In the genomic region with DNA sequence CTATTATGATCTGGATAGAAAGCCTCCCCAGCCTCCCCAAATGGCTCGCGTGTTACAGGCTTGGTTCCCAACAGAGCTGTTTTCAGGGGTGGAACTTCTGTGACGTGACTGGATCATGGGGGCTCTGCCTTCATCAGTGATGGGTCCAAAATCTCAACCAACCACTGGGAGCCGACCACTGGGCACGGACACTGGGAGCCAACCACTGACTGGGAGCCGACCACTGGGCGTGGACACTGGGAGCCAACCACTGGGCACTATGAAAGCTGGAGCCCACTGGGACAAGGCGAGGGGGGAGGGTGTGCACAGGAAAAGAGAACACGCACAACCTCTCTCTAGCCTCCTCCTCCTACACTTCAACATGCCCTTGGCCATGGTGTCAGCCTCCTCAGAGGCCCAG, we compare ENCODE assay signal across 32 mouse cellular contexts. TPM values are rescaled to one million over a fixed set of nuclear protein-coding genes. Genes with fewer than 3 reads are reported as not detected.
A peak's percentile ranks its signal among the peaks of the same experiment; 100 is the strongest.
DNase-seq lines count a peak whose midpoint lies in the region; ATAC-seq and TF ChIP-seq lines count a peak whose summit lies in the region.
"Had no signal": no experiment of that assay in that cellular context is flagged by ENCODE, and none has a peak within 500 bp of the region (broad histone marks: within the 10 kb centered on the region; RNA-seq: fewer than 3 reads in every experiment).

No protein-coding gene starts in this region.

- intact Hi-C loops in gastrocnemius, adult 2 months (cut with DNase I), result no loop called here

- H3K9ac ChIP-seq in heart, embryonic 15.5 days, result no peak overlapping the region
- no peak overlapping the region for H3K9ac ChIP-seq in liver, embryonic 11.5 days (ENCODE audit: low read depth, low read length)
- H3K9ac ChIP-seq: embryonic facial prominence, embryonic 13.5 days; forebrain, embryonic 12.5 days; forebrain, embryonic 15.5 days; heart, embryonic 12.5 days; hindbrain, embryonic 13.5 days; intestine, embryonic 15.5 days had no signal

- TF ChIP-seq CTCF in layer of hippocampus, adult 2 months (conservative IDR thresholded peaks at IDR 0.05), result no peak
- TF ChIP-seq CTCF in E14TG2a.4 (conservative IDR thresholded peaks at IDR 0.05; ENCODE audit: low read length), result no peak
- TF ChIP-seq CTCF in gastrocnemius, adult 2 months (IDR thresholded peaks at IDR 0.05), result no peak

- DNase-seq in heart, adult 18-20 months, result no peak
- no peak for DNase-seq in layer of hippocampus, adult 2 months (ENCODE audit: low spot score in 2 of 2)
- DNase-seq in layer of hippocampus, postnatal 14 days (ENCODE audit: low spot score in 2 of 2), result no peak
- DNase-seq in ES-CJ7 (ENCODE audit: low read depth, low spot score), result peak; percentile 69
- DNase-seq in gastrocnemius, adult 2 months, result no peak
- DNase-seq in liver, embryonic 11.5 days (ENCODE audit: low spot score), result no peak
- DNase-seq: adrenal gland, adult 8-10 months; adrenal gland, postnatal 25 days; cerebellum, adult 11-12 months; cerebellum, adult 8-10 months; cerebellum, postnatal 10 days; cerebellum, postnatal 36 days; embryo, embryonic 11 days; gastrocnemius, postnatal 25 days; heart, postnatal 36 days had no signal

- 0 out of 2 replicates have a peak, but pooled peaks have one; percentile 10 for ATAC-seq in heart, embryonic 15.5 days (replicated peaks; ENCODE audit: insufficient number of reproducible peaks, insufficient read depth, low FRiP score, low read depth)
- ATAC-seq in liver, embryonic 11.5 days (replicated peaks; ENCODE audit: low FRiP score), result no peak
- ATAC-seq: activated CD4-positive, CD25-positive, alpha-beta regulatory T cell, adult 4 months; CD4-positive, CD25-positive, alpha-beta regulatory T cell, adult 4 months; forebrain, embryonic 15.5 days; hindbrain, embryonic 16.5 days; intestine, embryonic 15.5 days; Patski had no signal

- 89% methylated on average over 9 of the region's 9 CpGs for WGBS in heart, embryonic 15.5 days
- 94% methylated on average over 9 of the region's 9 CpGs for WGBS in liver, embryonic 11.5 days

- H3K4me1 ChIP-seq in heart, embryonic 15.5 days (replicated peaks), result peaks cover 12% of the 10 kb centered on the region
- H3K4me1 ChIP-seq in E14TG2a.4 (replicated peaks; ENCODE audit: low read depth, low read length), result peaks cover 31% of the 10 kb centered on the region
- H3K4me1 ChIP-seq in liver, embryonic 11.5 days (replicated peaks; ENCODE audit: control insufficient read depth, insufficient read depth, low read length), result 0 out of 2 replicates have a peak, but pooled peaks cover 3% of the 10 kb centered on the region
- H3K4me1 ChIP-seq: embryonic facial prominence, embryonic 10.5 days; forebrain, embryonic 12.5 days; forebrain, embryonic 15.5 days; hindbrain, embryonic 10.5 days; hindbrain, embryonic 13.5 days; intestine, embryonic 15.5 days had no signal

- no peak overlapping the region for H3K27ac ChIP-seq in heart, embryonic 15.5 days
- H3K27ac ChIP-seq in layer of hippocampus, adult 2 months, result peak overlapping the region; percentile 39; the same call in 1 of the 2 replicates
- H3K27ac ChIP-seq in gastrocnemius, adult 2 months, result no peak overlapping the region
- no peak overlapping the region for H3K27ac ChIP-seq in liver, embryonic 11.5 days (ENCODE audit: low read depth, low read length)
- H3K27ac ChIP-seq: embryonic facial prominence, embryonic 10.5 days; embryonic facial prominence, embryonic 13.5 days; forebrain, embryonic 12.5 days; forebrain, embryonic 15.5 days; hindbrain, embryonic 10.5 days; hindbrain, embryonic 13.5 days; intestine, embryonic 15.5 days had no signal

- no peaks in the 10 kb centered on the region for H3K9me3 ChIP-seq in heart, embryonic 15.5 days (replicated peaks)
- no peaks in the 10 kb centered on the region for H3K9me3 ChIP-seq in E14TG2a.4 (ENCODE audit: low read length)
- H3K9me3 ChIP-seq in liver, embryonic 11.5 days (ENCODE audit: control insufficient read depth, low read length), result no peaks in the 10 kb centered on the region
- H3K9me3 ChIP-seq: embryonic facial prominence, embryonic 10.5 days; embryonic facial prominence, embryonic 13.5 days; forebrain, embryonic 12.5 days; forebrain, embryonic 15.5 days; G1E; hindbrain, embryonic 13.5 days; intestine, embryonic 15.5 days had no signal

- no peaks in the 10 kb centered on the region for H3K27me3 ChIP-seq in heart, embryonic 15.5 days
- no peaks in the 10 kb centered on the region for H3K27me3 ChIP-seq in E14TG2a.4 (ENCODE audit: insufficient read depth, low read length)
- H3K27me3 ChIP-seq in liver, embryonic 11.5 days (replicated peaks; ENCODE audit: control insufficient read depth, insufficient read depth, low read length), result no peaks in the 10 kb centered on the region
- H3K27me3 ChIP-seq: embryonic facial prominence, embryonic 13.5 days; forebrain, embryonic 12.5 days; forebrain, embryonic 15.5 days; heart, embryonic 12.5 days; hindbrain, embryonic 13.5 days; intestine, embryonic 15.5 days; Patski had no signal

- no peak overlapping the region for H3K4me3 ChIP-seq in heart, embryonic 15.5 days
- no peak overlapping the region for H3K4me3 ChIP-seq in layer of hippocampus, adult 2 months
- H3K4me3 ChIP-seq in E14TG2a.4 (replicated peaks; ENCODE audit: low read length), result peak overlapping the region; percentile 57
- no peak overlapping the region for H3K4me3 ChIP-seq in gastrocnemius, adult 2 months
- no peak overlapping the region for H3K4me3 ChIP-seq in liver, embryonic 11.5 days (ENCODE audit: low read depth, low read length)
- H3K4me3 ChIP-seq: embryonic facial prominence, embryonic 10.5 days; embryonic facial prominence, embryonic 13.5 days; erythroblast, embryonic 14.5 days; forebrain, embryonic 12.5 days; forebrain, embryonic 15.5 days; heart, embryonic 12.5 days; hindbrain, embryonic 10.5 days; hindbrain, embryonic 13.5 days; intestine, embryonic 15.5 days had no signal

- no peaks in the 10 kb centered on the region for H3K36me3 ChIP-seq in heart, embryonic 15.5 days
- peaks cover 4% of the 10 kb centered on the region; the same call in 1 of the 2 replicates for H3K36me3 ChIP-seq in E14TG2a.4 (ENCODE audit: insufficient read depth, low read length)
- H3K36me3 ChIP-seq in liver, embryonic 11.5 days (ENCODE audit: control insufficient read depth, insufficient read depth, low read length), result no peaks in the 10 kb centered on the region
- H3K36me3 ChIP-seq: embryonic facial prominence, embryonic 13.5 days; heart, embryonic 12.5 days; intestine, embryonic 15.5 days had no signal

- no peak overlapping the region for H3K4me2 ChIP-seq in heart, embryonic 15.5 days
- H3K4me2 ChIP-seq in liver, embryonic 11.5 days, result no peak overlapping the region
- H3K4me2 ChIP-seq: embryonic facial prominence, embryonic 13.5 days; forebrain, embryonic 12.5 days; forebrain, embryonic 15.5 days; heart, embryonic 12.5 days; hindbrain, embryonic 13.5 days; intestine, embryonic 15.5 days had no signal

RNA-seq across cellular contexts. Expression of a gene that starts 17.4 kb away (rescaled TPM):
- 5.6 and 5.7 TPM in 2 replicates for polyA plus RNA-seq in heart, embryonic 15.5 days (2015; fragmentation: Nextera tagmentation; extraction: Ambion mirVana)
- 1 to 10 TPM; 6.2 to 6.3 TPM for total RNA-seq in heart, adult 18-20 months (2021)
- 10 to 100 TPM; 28.4 to 34.7 TPM for total RNA-seq in layer of hippocampus, adult 2 months (2021)
- total RNA-seq in layer of hippocampus, postnatal 14 days (2021), result 10 to 100 TPM; 11.6 to 13.0 TPM
- 10 to 100 TPM in 1 of 2 experiments, 1 to 10 TPM in 1; 9.2 to 11.3 TPM for total RNA-seq in gastrocnemius, adult 2 months (2021)
- polyA plus RNA-seq in liver, embryonic 11.5 days (2014; fragmentation: Nextera tagmentation; extraction: Ambion mirVana), result 3.6 and 3.9 TPM in 2 replicates

RNA-seq across cellular contexts. Expression of a gene that starts 38.2 kb away (rescaled TPM):
- polyA plus RNA-seq in heart, embryonic 15.5 days (2015; fragmentation: Nextera tagmentation; extraction: Ambion mirVana), result 17.3 and 21.6 TPM in 2 replicates
- 1 to 10 TPM; 7.8 to 8.0 TPM for total RNA-seq in heart, adult 18-20 months (2021)
- total RNA-seq in layer of hippocampus, adult 2 months (2021), result 10 to 100 TPM; 20.6 to 23.3 TPM
- total RNA-seq in layer of hippocampus, postnatal 14 days (2021), result 10 to 100 TPM; 23.9 to 24.9 TPM
- 1 to 10 TPM; 3.5 to 4.1 TPM for total RNA-seq in gastrocnemius, adult 2 months (2021)
- 29.7 and 29.8 TPM in 2 replicates for polyA plus RNA-seq in liver, embryonic 11.5 days (2014; fragmentation: Nextera tagmentation; extraction: Ambion mirVana)

RNA-seq across cellular contexts. Expression of a gene that starts 38.4 kb away (rescaled TPM):
- 0.10 and 0.18 TPM in 2 replicates for polyA plus RNA-seq in heart, embryonic 15.5 days (2015; fragmentation: Nextera tagmentation; extraction: Ambion mirVana)
- not detected for total RNA-seq in heart, adult 18-20 months (2021)
- under 1 TPM; 0.29 to 0.41 TPM for total RNA-seq in layer of hippocampus, adult 2 months (2021)
- total RNA-seq in layer of hippocampus, postnatal 14 days (2021), result under 1 TPM; 0.17 to 0.41 TPM
- total RNA-seq in gastrocnemius, adult 2 months (2021), result under 1 TPM in 1 of 2 experiments, not detected in 1; 0.13 TPM
- 0.23 and 0.32 TPM in 2 replicates for polyA plus RNA-seq in liver, embryonic 11.5 days (2014; fragmentation: Nextera tagmentation; extraction: Ambion mirVana)
- total RNA-seq: adrenal gland, postnatal 25 days; gastrocnemius, adult 8-10 months; heart, postnatal 36 days had no signal
- polyA plus RNA-seq: activated CD4-positive, CD25-positive, alpha-beta regulatory T cell, adult 4 months; CD4-positive, CD25-positive, alpha-beta regulatory T cell, adult 4 months; erythroblast, embryonic 14.5 days; G1E had no signal

RNA-seq across cellular contexts. Expression of a gene that starts 53.1 kb away (rescaled TPM):
- polyA plus RNA-seq in heart, embryonic 15.5 days (2015; fragmentation: Nextera tagmentation; extraction: Ambion mirVana), result 130 and 140 TPM in 2 replicates
- total RNA-seq in heart, adult 18-20 months (2021), result 100 to 1,000 TPM; 264 to 279 TPM
- total RNA-seq in layer of hippocampus, adult 2 months (2021), result 10 to 100 TPM; 72.9 to 73.9 TPM
- total RNA-seq in layer of hippocampus, postnatal 14 days (2021), result 10 to 100 TPM; 59.3 to 67.1 TPM
- 100 to 1,000 TPM in 1 of 2 experiments, 10 to 100 TPM in 1; 90.8 to 122 TPM for total RNA-seq in gastrocnemius, adult 2 months (2021)
- 89.6 and 90.9 TPM in 2 replicates for polyA plus RNA-seq in liver, embryonic 11.5 days (2014; fragmentation: Nextera tagmentation; extraction: Ambion mirVana)
